Mouse (Mus musculus): ENCODE results near the gene Snrnp35.

The Snrnp35 gene

GRCm38 (mm10) chr5:124444661-124445561, 38.0 kb upstream of the Snrnp35 start:
- Histone ChIP-seq H3K9me3 (ENCODE audit: low read length) (no peaks in the 10 kb centered on the region), H3K4me3 (replicated peaks; ENCODE audit: low read length) (peak overlapping the region; percentile 86), H3K4me1 (replicated peaks; ENCODE audit: low read depth, low read length) (peaks cover 76% of the 10 kb centered on the region), H3K36me3 (ENCODE audit: insufficient read depth, low read length) (peaks cover 46% of the 10 kb centered on the region), H3K27me3 (ENCODE audit: insufficient read depth, low read length) (no peaks in the 10 kb centered on the region)
- TF ChIP-seq CTCF (conservative IDR thresholded peaks at IDR 0.05; ENCODE audit: low read length) (no peak), POU5F1 (IDR thresholded peaks at IDR 0.05; ENCODE audit: borderline replicate concordance, low read length) (no peak), NANOG (IDR thresholded peaks at IDR 0.05; ENCODE audit: borderline replicate concordance, low read length) (no peak)

GRCm38 (mm10) chr5:124445621-124446293, 37.2 kb upstream of the Snrnp35 start:
- peaks cover 55% of the 10 kb centered on the region for H3K36me3 ChIP-seq (ENCODE audit: insufficient read depth, low read length)
- H3K4me1 ChIP-seq (replicated peaks; ENCODE audit: low read depth, low read length) = peaks cover 79% of the 10 kb centered on the region
- no peaks in the 10 kb centered on the region for H3K27me3 ChIP-seq (ENCODE audit: insufficient read depth, low read length)
- H3K4me3 ChIP-seq (replicated peaks; ENCODE audit: low read length) = peak overlapping the region; percentile 86
- no peaks in the 10 kb centered on the region for H3K9me3 ChIP-seq (ENCODE audit: low read length)
- no peak for TF ChIP-seq CTCF (conservative IDR thresholded peaks at IDR 0.05; ENCODE audit: low read length)
- no peak for TF ChIP-seq NANOG (IDR thresholded peaks at IDR 0.05; ENCODE audit: borderline replicate concordance, low read length)
- no peak for TF ChIP-seq POU5F1 (IDR thresholded peaks at IDR 0.05; ENCODE audit: borderline replicate concordance, low read length)

GRCm38 (mm10) chr5:124446301-124446881, 36.5 kb upstream of the Snrnp35 start:
- peaks cover 61% of the 10 kb centered on the region for H3K36me3 ChIP-seq (ENCODE audit: insufficient read depth, low read length)
- no peaks in the 10 kb centered on the region for H3K27me3 ChIP-seq (ENCODE audit: insufficient read depth, low read length)
- H3K4me3 ChIP-seq (replicated peaks; ENCODE audit: low read length) = peak overlapping the region; percentile 86
- TF ChIP-seq CTCF (conservative IDR thresholded peaks at IDR 0.05; ENCODE audit: low read length) (no peak), NANOG (IDR thresholded peaks at IDR 0.05; ENCODE audit: borderline replicate concordance, low read length) (no peak), POU5F1 (IDR thresholded peaks at IDR 0.05; ENCODE audit: borderline replicate concordance, low read length) (no peak)
- H3K4me1 ChIP-seq (replicated peaks; ENCODE audit: low read depth, low read length) = peaks cover 82% of the 10 kb centered on the region
- H3K9me3 ChIP-seq (ENCODE audit: low read length) = no peaks in the 10 kb centered on the region

- Histone ChIP-seq H3K27me3 (ENCODE audit: insufficient read depth, low read length) (no peaks in the 10 kb centered on the region), H3K9me3 (ENCODE audit: low read length) (no peaks in the 10 kb centered on the region), H3K36me3 (ENCODE audit: insufficient read depth, low read length) (peaks cover 78% of the 10 kb centered on the region), H3K4me3 (replicated peaks; ENCODE audit: low read length) (no peak overlapping the region), H3K4me1 (replicated peaks; ENCODE audit: low read depth, low read length) (peaks cover 87% of the 10 kb centered on the region)
- TF ChIP-seq POU5F1 (IDR thresholded peaks at IDR 0.05; ENCODE audit: borderline replicate concordance, low read length) (no peak), CTCF (conservative IDR thresholded peaks at IDR 0.05; ENCODE audit: low read length) (no peak), NANOG (IDR thresholded peaks at IDR 0.05; ENCODE audit: borderline replicate concordance, low read length) (no peak)
Measured at GRCm38 (mm10) chr5:124449494-124449893, 33.4 kb upstream of the Snrnp35 start.

GRCm38 (mm10) chr5:124450051-124450450, 32.9 kb upstream of the Snrnp35 start:
- TF ChIP-seq CTCF (conservative IDR thresholded peaks at IDR 0.05; ENCODE audit: low read length) (no peak), NANOG (IDR thresholded peaks at IDR 0.05; ENCODE audit: borderline replicate concordance, low read length) (no peak), POU5F1 (IDR thresholded peaks at IDR 0.05; ENCODE audit: borderline replicate concordance, low read length) (no peak)
- Histone ChIP-seq H3K27me3 (ENCODE audit: insufficient read depth, low read length) (no peaks in the 10 kb centered on the region), H3K4me1 (replicated peaks; ENCODE audit: low read depth, low read length) (peaks cover 86% of the 10 kb centered on the region), H3K36me3 (ENCODE audit: insufficient read depth, low read length) (peaks cover 84% of the 10 kb centered on the region), H3K4me3 (replicated peaks; ENCODE audit: low read length) (peak overlapping the region; percentile 41; the same call in 1 of the 2 replicates), H3K9me3 (ENCODE audit: low read length) (no peaks in the 10 kb centered on the region)

GRCm38 (mm10) chr5:124450641-124451340, 32.1 kb upstream of the Snrnp35 start:
- TF ChIP-seq POU5F1 (IDR thresholded peaks at IDR 0.05; ENCODE audit: borderline replicate concordance, low read length) = no peak
- no peak for TF ChIP-seq CTCF (conservative IDR thresholded peaks at IDR 0.05; ENCODE audit: low read length)
- no peak for TF ChIP-seq NANOG (IDR thresholded peaks at IDR 0.05; ENCODE audit: borderline replicate concordance, low read length)
- Histone ChIP-seq H3K4me3 (replicated peaks; ENCODE audit: low read length) (peak overlapping the region; percentile 41; the same call in 1 of the 2 replicates), H3K9me3 (ENCODE audit: low read length) (no peaks in the 10 kb centered on the region), H3K27me3 (ENCODE audit: insufficient read depth, low read length) (no peaks in the 10 kb centered on the region), H3K36me3 (ENCODE audit: insufficient read depth, low read length) (peaks cover 91% of the 10 kb centered on the region), H3K4me1 (replicated peaks; ENCODE audit: low read depth, low read length) (peaks cover 87% of the 10 kb centered on the region)

GRCm38 (mm10) chr5:124452494-124453228, 30.3 kb upstream of the Snrnp35 start:
- Histone ChIP-seq H3K4me3 (replicated peaks; ENCODE audit: low read length) (peak overlapping the region; percentile 7), H3K36me3 (ENCODE audit: insufficient read depth, low read length) (peaks cover 99% of the 10 kb centered on the region), H3K27me3 (ENCODE audit: insufficient read depth, low read length) (no peaks in the 10 kb centered on the region), H3K4me1 (replicated peaks; ENCODE audit: low read depth, low read length) (peaks cover 71% of the 10 kb centered on the region), H3K9me3 (ENCODE audit: low read length) (no peaks in the 10 kb centered on the region)
- TF ChIP-seq CTCF (conservative IDR thresholded peaks at IDR 0.05; ENCODE audit: low read length) (no peak), NANOG (IDR thresholded peaks at IDR 0.05; ENCODE audit: borderline replicate concordance, low read length) (no peak), POU5F1 (IDR thresholded peaks at IDR 0.05; ENCODE audit: borderline replicate concordance, low read length) (no peak)

Measured in E14TG2a.4 (cell line).